Comparison of ENCODE assay signal across 18 mouse cellular contexts in genomic region chr11:82850259-82850658, GRCm38 (mm10). TPM values are rescaled to one million over a fixed set of nuclear protein-coding genes. Genes with fewer than 3 reads are reported as not detected.
DNase-seq lines count a peak whose midpoint lies in the region; ATAC-seq and TF ChIP-seq lines count a peak whose summit lies in the region.
"Had no signal": no experiment of that assay in that cellular context is flagged by ENCODE, and none has a peak within 500 bp of the region (broad histone marks: within the 10 kb centered on the region; RNA-seq: fewer than 3 reads in every experiment).

No protein-coding gene starts in this region.

- H3K9me3 ChIP-seq in forebrain, embryonic 13.5 days (replicated peaks): no peaks in the 10 kb centered on the region
- H3K9me3 ChIP-seq in forebrain, embryonic 15.5 days: no peaks in the 10 kb centered on the region
- no peaks in the 10 kb centered on the region for H3K9me3 ChIP-seq in kidney, postnatal 0 days (replicated peaks; ENCODE audit: low read length)
- H3K9me3 ChIP-seq in hindbrain, embryonic 14.5 days (ENCODE audit: control insufficient read depth, low read length): no peaks in the 10 kb centered on the region
- H3K9me3 ChIP-seq in midbrain, embryonic 14.5 days (ENCODE audit: control insufficient read depth, low read length): no peaks in the 10 kb centered on the region
- H3K9me3 ChIP-seq: embryonic facial prominence, embryonic 12.5 days; megakaryocyte, embryonic 14.5 days had no signal

- no peak for ATAC-seq in forebrain, embryonic 13.5 days
- ATAC-seq in forebrain, embryonic 15.5 days (replicated peaks): no peak
- ATAC-seq in kidney, postnatal 0 days (replicated peaks; ENCODE audit: low FRiP score, low read depth): no peak
- no peak for ATAC-seq in hindbrain, embryonic 14.5 days (ENCODE audit: low FRiP score)
- ATAC-seq in midbrain, embryonic 14.5 days (ENCODE audit: low FRiP score, low TSS enrichment): no peak
- ATAC-seq: activated CD4-positive, CD25-positive, alpha-beta regulatory T cell, adult 4 months; inflammation-experienced regulatory T-cells, adult 6 months had no signal

- no peaks in the 10 kb centered on the region for H3K36me3 ChIP-seq in forebrain, embryonic 13.5 days (ENCODE audit: poor library complexity, severe bottlenecking)
- no peaks in the 10 kb centered on the region for H3K36me3 ChIP-seq in forebrain, embryonic 15.5 days
- no peaks in the 10 kb centered on the region for H3K36me3 ChIP-seq in kidney, postnatal 0 days (ENCODE audit: insufficient read depth, low read length)
- H3K36me3 ChIP-seq in hindbrain, embryonic 14.5 days (replicated peaks; ENCODE audit: control insufficient read depth, insufficient read depth): no peaks in the 10 kb centered on the region
- no peaks in the 10 kb centered on the region for H3K36me3 ChIP-seq in midbrain, embryonic 14.5 days (ENCODE audit: control insufficient read depth, insufficient read depth, low read length)
- H3K36me3 ChIP-seq: embryonic facial prominence, embryonic 12.5 days had no signal

- H3K27me3 ChIP-seq in forebrain, embryonic 13.5 days: 0 out of 2 replicates have a peak, but pooled peaks cover 2% of the 10 kb centered on the region
- no peaks in the 10 kb centered on the region for H3K27me3 ChIP-seq in forebrain, embryonic 15.5 days
- H3K27me3 ChIP-seq in kidney, postnatal 0 days (ENCODE audit: insufficient read depth, low read length): no peaks in the 10 kb centered on the region
- H3K27me3 ChIP-seq in hindbrain, embryonic 14.5 days (ENCODE audit: control insufficient read depth, insufficient read depth, low read length): no peaks in the 10 kb centered on the region
- no peaks in the 10 kb centered on the region for H3K27me3 ChIP-seq in midbrain, embryonic 14.5 days (ENCODE audit: control insufficient read depth, insufficient read depth, low read length)
- H3K27me3 ChIP-seq: embryonic facial prominence, embryonic 12.5 days; megakaryocyte, embryonic 14.5 days had no signal

- WGBS in forebrain, embryonic 13.5 days: 50% methylated on average over 5 of the region's 5 CpGs
- 53% methylated on average over 5 of the region's 5 CpGs for WGBS in forebrain, embryonic 15.5 days
- WGBS in kidney, postnatal 0 days: 40% methylated on average over 5 of the region's 5 CpGs
- WGBS in hindbrain, embryonic 14.5 days: 46% methylated on average over 5 of the region's 5 CpGs
- WGBS in midbrain, embryonic 14.5 days: 45% methylated on average over 5 of the region's 5 CpGs

- no peak for TF ChIP-seq CTCF in kidney, postnatal 0 days (IDR thresholded peaks at IDR 0.05; ENCODE audit: low read depth)

- no peak for DNase-seq in kidney, postnatal 0 days (ENCODE audit: low spot score)
- DNase-seq in kidney, postnatal 14 days: no peak
- no peak for DNase-seq in hindbrain, embryonic 14.5 days (ENCODE audit: low spot score)
- peak; percentile 26 for DNase-seq in midbrain, embryonic 14.5 days
- DNase-seq in spleen, adult 18-20 months: no peak
- no peak for DNase-seq in frontal cortex, postnatal 10 days (ENCODE audit: low spot score in 2 of 2)
- DNase-seq: cerebellum, postnatal 14 days; gastrocnemius, postnatal 10 days; heart, postnatal 10 days; lung, postnatal 10 days; right cerebral cortex, postnatal 14 days; thymus, postnatal 4 days had no signal

- peaks cover 46% of the 10 kb centered on the region for H3K4me1 ChIP-seq in forebrain, embryonic 13.5 days
- peaks cover 24% of the 10 kb centered on the region for H3K4me1 ChIP-seq in forebrain, embryonic 15.5 days
- peaks cover 33% of the 10 kb centered on the region for H3K4me1 ChIP-seq in kidney, postnatal 0 days (replicated peaks; ENCODE audit: insufficient read depth, low read length)
- H3K4me1 ChIP-seq in hindbrain, embryonic 14.5 days (replicated peaks; ENCODE audit: control insufficient read depth, insufficient read depth, low read length): peaks cover 16% of the 10 kb centered on the region
- peaks cover 15% of the 10 kb centered on the region for H3K4me1 ChIP-seq in midbrain, embryonic 14.5 days (ENCODE audit: control insufficient read depth, insufficient read depth, low read length)

- no peak overlapping the region for H3K4me3 ChIP-seq in forebrain, embryonic 13.5 days
- no peak overlapping the region for H3K4me3 ChIP-seq in forebrain, embryonic 15.5 days
- H3K4me3 ChIP-seq in kidney, postnatal 0 days (replicated peaks; ENCODE audit: low read depth, low read length): no peak overlapping the region
- H3K4me3 ChIP-seq in hindbrain, embryonic 14.5 days (replicated peaks; ENCODE audit: low read length): no peak overlapping the region
- H3K4me3 ChIP-seq in midbrain, embryonic 14.5 days (replicated peaks; ENCODE audit: low read depth, low read length): no peak overlapping the region
- H3K4me3 ChIP-seq: embryonic facial prominence, embryonic 12.5 days; megakaryocyte, embryonic 14.5 days had no signal

- peak overlapping the region; percentile 21; the same call in 1 of the 2 replicates for H3K27ac ChIP-seq in forebrain, embryonic 13.5 days
- H3K27ac ChIP-seq in forebrain, embryonic 15.5 days (replicated peaks): no peak overlapping the region; the same call in 1 of the 2 replicates
- peak overlapping the region; percentile 20 for H3K27ac ChIP-seq in kidney, postnatal 0 days
- H3K27ac ChIP-seq in hindbrain, embryonic 14.5 days: peak overlapping the region; percentile 32; the same call in 1 of the 2 replicates
- no peak overlapping the region; the same call in 1 of the 2 replicates for H3K27ac ChIP-seq in midbrain, embryonic 14.5 days (replicated peaks; ENCODE audit: low read depth, low read length)
- H3K27ac ChIP-seq: embryonic facial prominence, embryonic 12.5 days had no signal

- no peak overlapping the region for H3K4me2 ChIP-seq in forebrain, embryonic 13.5 days
- no peak overlapping the region for H3K4me2 ChIP-seq in forebrain, embryonic 15.5 days (replicated peaks)
- peak overlapping the region; percentile 2; the same call in 1 of the 2 replicates for H3K4me2 ChIP-seq in kidney, postnatal 0 days (ENCODE audit: low read length)
- H3K4me2 ChIP-seq in hindbrain, embryonic 14.5 days (replicated peaks): no peak overlapping the region
- no peak overlapping the region for H3K4me2 ChIP-seq in midbrain, embryonic 14.5 days (ENCODE audit: low read length)
- H3K4me2 ChIP-seq: embryonic facial prominence, embryonic 12.5 days had no signal

- H3K9ac ChIP-seq in forebrain, embryonic 13.5 days: no peak overlapping the region
- H3K9ac ChIP-seq in forebrain, embryonic 15.5 days (replicated peaks): no peak overlapping the region
- H3K9ac ChIP-seq in kidney, postnatal 0 days (ENCODE audit: low read depth, low read length): no peak overlapping the region
- H3K9ac ChIP-seq in hindbrain, embryonic 14.5 days: no peak overlapping the region
- H3K9ac ChIP-seq in midbrain, embryonic 14.5 days (replicated peaks; ENCODE audit: low read length): no peak overlapping the region
- H3K9ac ChIP-seq: embryonic facial prominence, embryonic 12.5 days had no signal

RNA-seq across cellular contexts. Expression of gene Rffl, which starts 20.8 kb away (rescaled TPM):
- 14.4 and 15.1 TPM in 2 replicates for polyA plus RNA-seq in forebrain, embryonic 13.5 days (2015; fragmentation: Nextera tagmentation; extraction: Ambion mirVana)
- polyA plus RNA-seq in forebrain, embryonic 15.5 days (2015; fragmentation: Nextera tagmentation; extraction: Ambion mirVana): 8.7 and 10.0 TPM in 2 replicates
- polyA plus RNA-seq in kidney, postnatal 0 days (2015; fragmentation: Nextera tagmentation; extraction: Ambion mirVana): 21.7 and 23.3 TPM in 2 replicates
- 4.3 and 5.0 TPM in 2 replicates for polyA plus RNA-seq in hindbrain, embryonic 14.5 days (2014; fragmentation: Nextera tagmentation; extraction: Ambion mirVana)
- polyA plus RNA-seq in midbrain, embryonic 14.5 days (2014; fragmentation: Nextera tagmentation; extraction: Ambion mirVana): 2.6 and 4.2 TPM in 2 replicates

RNA-seq across cellular contexts. Expression of gene Rad51d, which starts 40.2 kb away (rescaled TPM):
- polyA plus RNA-seq in forebrain, embryonic 13.5 days (2015; fragmentation: Nextera tagmentation; extraction: Ambion mirVana): 10.9 and 12.8 TPM in 2 replicates
- 13.5 and 14.2 TPM in 2 replicates for polyA plus RNA-seq in forebrain, embryonic 15.5 days (2015; fragmentation: Nextera tagmentation; extraction: Ambion mirVana)
- polyA plus RNA-seq in kidney, postnatal 0 days (2015; fragmentation: Nextera tagmentation; extraction: Ambion mirVana): 10.6 and 11.7 TPM in 2 replicates
- 14.0 and 14.3 TPM in 2 replicates for polyA plus RNA-seq in hindbrain, embryonic 14.5 days (2014; fragmentation: Nextera tagmentation; extraction: Ambion mirVana)
- 11.4 and 17.2 TPM in 2 replicates for polyA plus RNA-seq in midbrain, embryonic 14.5 days (2014; fragmentation: Nextera tagmentation; extraction: Ambion mirVana)

RNA-seq across cellular contexts. Expression of gene Fndc8, which starts 41.7 kb away (rescaled TPM):
- polyA plus RNA-seq in forebrain, embryonic 13.5 days (2015; fragmentation: Nextera tagmentation; extraction: Ambion mirVana): 0.22 and 0.42 TPM in 2 replicates
- polyA plus RNA-seq in forebrain, embryonic 15.5 days (2015; fragmentation: Nextera tagmentation; extraction: Ambion mirVana): 0.23 and 0.60 TPM in 2 replicates
- polyA plus RNA-seq in kidney, postnatal 0 days (2015; fragmentation: Nextera tagmentation; extraction: Ambion mirVana): 0.55 and 0.60 TPM in 2 replicates
- polyA plus RNA-seq in hindbrain, embryonic 14.5 days (2014; fragmentation: Nextera tagmentation; extraction: Ambion mirVana): 0.37 and 0.77 TPM in 2 replicates
- 0.30 and 0.38 TPM in 2 replicates for polyA plus RNA-seq in midbrain, embryonic 14.5 days (2014; fragmentation: Nextera tagmentation; extraction: Ambion mirVana)
- polyA plus RNA-seq: inflammation-experienced regulatory T-cells, adult 6 months had no signal

RNA-seq across cellular contexts. Expression of gene Nle1, which starts 58.0 kb away (rescaled TPM):
- 28.1 and 35.9 TPM in 2 replicates for polyA plus RNA-seq in forebrain, embryonic 13.5 days (2015; fragmentation: Nextera tagmentation; extraction: Ambion mirVana)
- 32.0 and 37.5 TPM in 2 replicates for polyA plus RNA-seq in forebrain, embryonic 15.5 days (2015; fragmentation: Nextera tagmentation; extraction: Ambion mirVana)
- polyA plus RNA-seq in kidney, postnatal 0 days (2015; fragmentation: Nextera tagmentation; extraction: Ambion mirVana): 23.7 and 24.0 TPM in 2 replicates
- polyA plus RNA-seq in hindbrain, embryonic 14.5 days (2014; fragmentation: Nextera tagmentation; extraction: Ambion mirVana): 20.7 and 28.0 TPM in 2 replicates
- polyA plus RNA-seq in midbrain, embryonic 14.5 days (2014; fragmentation: Nextera tagmentation; extraction: Ambion mirVana): 24.8 and 28.0 TPM in 2 replicates

Comparison
In these comparisons a context has a peak if more than half of its experiments do, and no peak if none do; other contexts are left out.
1. H3K27ac ChIP-seq: peak in forebrain, embryonic 13.5 days (single experiment), kidney, postnatal 0 days (single experiment) and hindbrain, embryonic 14.5 days (single experiment); none in forebrain, embryonic 15.5 days (single experiment) and midbrain, embryonic 14.5 days (single experiment).